Mouse (Mus musculus) forebrain, embryonic 12.5 days (tissue): ENCODE measurements around the gene Myh8. TPM values are rescaled to one million over a fixed set of nuclear protein-coding genes. Genes with fewer than 3 reads are reported as not detected.

Experiments used
- ATAC-seq: fragments of 200-750 bp; cut with Nextera tagmentation; 2 replicates; pipeline ENCODE4 v1.8.0; 2017; ENCODE audit warnings: moderate TSS enrichment; ENCODE audit not compliant: low FRiP score
- H3K27ac ChIP-seq: fragments of 300-500 bp; sonication (generic); 2 replicates; pipeline ENCODE4 v1.5.1; 2016; ENCODE audit warnings: mild to moderate bottlenecking
- H3K27me3 ChIP-seq: fragments of 300-500 bp; sonication (generic); 2 replicates; pipeline ENCODE4 v1.6.1; 2016; ENCODE audit warnings: mild to moderate bottlenecking
- H3K36me3 ChIP-seq: fragments of 300-500 bp; sonication (generic); replicated peaks from 2 replicates; pipeline ENCODE4 v1.6.1; 2016; ENCODE audit warnings: mild to moderate bottlenecking
- H3K4me1 ChIP-seq: fragments of 300-500 bp; sonication (generic); 2 replicates; pipeline ENCODE4 v1.6.1; 2016
- H3K4me2 ChIP-seq: fragments of 300-500 bp; sonication (generic); 2 replicates; pipeline ENCODE4 v1.6.1; 2016; ENCODE audit warnings: mild to moderate bottlenecking, moderate library complexity
- H3K4me3 ChIP-seq: fragments of 300-500 bp; sonication (generic); replicated peaks from 2 replicates; pipeline ENCODE4 v1.5.1; 2016; ENCODE audit warnings: mild to moderate bottlenecking
- H3K9ac ChIP-seq: fragments of 300-500 bp; sonication (generic); 2 replicates; pipeline ENCODE4 v1.6.1; 2016; ENCODE audit warnings: mild to moderate bottlenecking
- H3K9me3 ChIP-seq: fragments of 300-500 bp; sonication (generic); 2 replicates; pipeline ENCODE4 v1.6.1; 2016
- whole genome bisulfite sequencing: fragments of 180-500 bp; shearing (Covaris S2); methylation state at CpG from one replicate; pipeline ENCODE4 v1.1.7; 2016; 5-methylcytosine and 5-hydroxymethylcytosine counted together
- polyA plus RNA-seq: library from polyadenylated mRNA; unstranded; fragments of >200 nt; fragmentation: Nextera tagmentation; extraction: Ambion mirVana; gene quantifications from 2 replicates; pipeline ENCODE4 v1.2.1, GENCODE M21; 2016

Myh8 gene
- polyA plus RNA-seq: 0.09 and 0.28 TPM in 2 replicates

DNA sequence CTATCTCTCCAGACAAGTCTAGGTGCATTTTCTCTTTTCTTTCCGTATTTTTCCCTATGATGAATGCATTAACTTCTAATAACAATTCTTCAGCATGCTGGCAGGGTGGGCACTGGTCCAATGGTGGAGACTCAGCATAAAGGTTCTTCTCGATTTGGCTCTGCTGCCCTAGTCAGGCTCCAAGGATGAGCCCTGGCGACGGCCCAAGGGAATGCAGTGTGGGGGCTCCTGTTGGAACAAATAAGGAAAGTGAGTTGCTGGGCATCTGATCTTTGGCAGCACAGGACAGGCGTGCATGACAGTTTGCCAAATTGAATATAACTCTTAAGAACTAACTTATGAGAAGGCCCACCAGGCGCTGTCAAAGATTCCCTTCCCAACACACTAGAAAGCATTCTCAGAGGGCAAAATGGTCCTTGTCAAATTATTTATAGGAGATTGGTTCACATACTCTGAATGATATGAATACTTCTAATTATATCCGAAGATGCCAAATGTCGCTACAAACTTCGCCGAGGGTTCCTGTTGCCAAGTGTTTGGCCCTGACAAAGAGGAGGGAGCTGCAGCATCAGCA, at the start of gene Myh8:
TSS of gene Myh8 (plus strand) at position 524 of the 574 bp plus-strand sequence.
- no peak for ATAC-seq
- Histone ChIP-seq H3K27ac (no peak within 1 kb of the TSS), H3K27me3 (no peaks in the 10 kb centered on the region), H3K4me1 (no peaks in the 10 kb centered on the region), H3K9me3 (no peaks in the 10 kb centered on the region), H3K4me2 (no peak within 1 kb of the TSS), H3K36me3 (no peaks in the 10 kb centered on the region), H3K4me3 (no peak within 1 kb of the TSS), H3K9ac (no peak within 1 kb of the TSS)
- 87% methylated on average over 10 of the region's 10 CpGs for WGBS

DNA sequence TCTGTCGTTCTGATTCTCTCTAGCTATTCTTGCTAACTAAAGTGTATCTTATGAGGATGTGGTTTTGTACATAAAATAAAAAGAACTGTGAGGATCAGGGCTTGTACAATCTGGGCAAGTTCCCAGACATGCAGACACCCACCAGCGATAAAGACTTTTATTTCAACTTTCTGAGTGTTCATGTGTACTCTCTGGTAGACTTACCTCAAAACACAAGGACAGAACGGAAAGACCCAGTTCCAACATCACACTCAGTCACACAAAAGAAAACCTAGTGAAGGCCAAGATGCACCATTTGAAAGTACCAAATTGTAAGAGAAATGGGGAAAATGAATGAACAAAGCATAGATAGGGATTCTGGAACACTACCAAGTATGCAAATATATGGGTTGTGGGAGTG, 48.2 kb upstream of the Myh8 start:
- WGBS: 89% methylated on average over 3 of the region's 3 CpGs

DNA sequence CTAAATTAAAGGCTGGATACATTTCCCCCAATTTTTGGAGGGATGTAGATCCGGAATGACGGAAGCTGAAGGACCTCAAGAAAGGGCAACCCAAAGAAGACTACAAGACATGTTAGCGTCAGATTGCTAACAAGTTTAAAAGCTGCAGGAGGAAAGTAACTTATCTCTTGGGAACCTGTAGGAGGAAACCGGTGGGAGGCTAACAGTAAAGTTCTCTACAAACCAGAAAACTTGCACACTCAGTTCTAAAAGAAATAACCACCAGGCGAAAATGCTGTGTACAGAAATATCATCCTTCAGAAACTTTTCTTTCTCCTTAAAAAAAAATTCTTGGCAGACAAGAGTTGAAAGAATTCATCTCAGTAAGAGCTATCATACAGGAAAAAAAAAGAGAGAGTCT, 47.8 kb upstream of the Myh8 start:
- Histone ChIP-seq H3K27ac (no peak overlapping the region), H3K9me3 (no peaks in the 10 kb centered on the region), H3K27me3 (no peaks in the 10 kb centered on the region), H3K4me1 (no peaks in the 10 kb centered on the region), H3K9ac (no peak overlapping the region), H3K4me2 (no peak overlapping the region), H3K4me3 (no peak overlapping the region), H3K36me3 (no peaks in the 10 kb centered on the region)
- 92% methylated on average over 5 of the region's 5 CpGs for WGBS
- ATAC-seq: no peak

More for the DNA sequence above, 48.2 kb upstream of the Myh8 start:
- no peak for ATAC-seq
- no peak overlapping the region for H3K4me2 ChIP-seq
- H3K27ac ChIP-seq: no peak overlapping the region
- H3K27me3 ChIP-seq: no peaks in the 10 kb centered on the region
- H3K9ac ChIP-seq: no peak overlapping the region
- H3K36me3 ChIP-seq: no peaks in the 10 kb centered on the region
- H3K9me3 ChIP-seq: no peaks in the 10 kb centered on the region
- H3K4me3 ChIP-seq: no peak overlapping the region
- H3K4me1 ChIP-seq: no peaks in the 10 kb centered on the region

DNA sequence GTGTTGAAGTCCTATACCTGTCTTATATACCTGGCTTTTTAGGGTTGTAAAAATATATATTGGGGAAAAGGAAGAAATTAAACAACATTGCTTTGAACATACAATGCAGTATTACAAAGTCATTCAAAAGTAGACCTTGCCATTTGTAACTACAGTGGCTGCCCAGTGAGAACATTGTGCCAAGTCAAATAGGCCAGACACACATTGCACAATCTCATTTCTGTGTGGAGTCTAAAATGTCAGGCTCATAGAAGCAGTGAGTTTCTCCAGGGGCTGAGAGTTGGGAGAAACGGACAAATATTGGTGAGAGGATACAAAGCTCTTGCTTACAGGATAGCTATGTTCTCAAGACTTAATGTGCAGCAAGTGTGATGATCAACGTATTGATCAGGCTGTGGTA, 47.0 kb upstream of the Myh8 start:
- H3K9ac ChIP-seq: no peak overlapping the region
- H3K4me2 ChIP-seq: no peak overlapping the region
- H3K36me3 ChIP-seq: no peaks in the 10 kb centered on the region
- no peak overlapping the region for H3K27ac ChIP-seq
- no peaks in the 10 kb centered on the region for H3K4me1 ChIP-seq
- no peaks in the 10 kb centered on the region for H3K27me3 ChIP-seq
- WGBS: 83% methylated on average over 2 of the region's 2 CpGs
- no peaks in the 10 kb centered on the region for H3K9me3 ChIP-seq
- ATAC-seq: no peak
- H3K4me3 ChIP-seq: no peak overlapping the region

DNA sequence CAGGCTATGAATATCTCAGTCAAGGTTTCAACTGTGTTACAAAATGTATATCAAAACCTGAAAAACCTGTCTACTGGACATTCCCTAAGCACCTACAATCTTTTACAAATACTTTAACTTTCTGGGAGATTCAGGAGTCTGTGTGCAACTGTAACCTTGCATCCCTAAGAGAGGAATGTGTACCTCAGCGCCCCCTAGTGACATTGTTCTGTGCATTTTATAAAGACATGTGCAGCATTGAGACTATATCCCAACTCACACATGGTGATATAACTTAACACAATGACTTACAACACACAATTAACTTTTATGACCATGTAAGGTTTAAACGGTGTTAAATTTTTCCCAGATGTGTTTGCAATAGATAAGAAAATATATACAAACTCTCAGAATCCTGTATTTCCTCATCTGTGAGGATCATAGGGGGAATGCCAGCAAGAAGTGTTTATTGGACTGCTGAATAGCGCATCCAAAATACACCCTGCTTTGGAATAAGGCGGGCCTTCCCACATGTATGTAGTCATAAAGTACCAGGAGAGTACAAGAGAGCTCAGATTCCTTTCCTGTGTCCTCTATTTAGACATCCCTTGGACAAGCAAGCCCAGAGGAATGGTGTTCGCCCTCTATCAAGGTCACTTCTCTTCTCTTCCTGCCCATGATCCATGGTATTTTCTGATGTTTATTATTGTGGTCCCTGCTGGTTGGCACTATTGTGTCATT, 41.1 kb upstream of the Myh8 start:
- 72% methylated on average over 5 of the region's 5 CpGs for WGBS
- Histone ChIP-seq H3K9me3 (no peaks in the 10 kb centered on the region), H3K36me3 (no peaks in the 10 kb centered on the region), H3K4me3 (no peak overlapping the region), H3K27me3 (no peaks in the 10 kb centered on the region), H3K4me2 (no peak overlapping the region), H3K4me1 (no peaks in the 10 kb centered on the region), H3K27ac (no peak overlapping the region), H3K9ac (no peak overlapping the region)
- ATAC-seq: no peak

DNA sequence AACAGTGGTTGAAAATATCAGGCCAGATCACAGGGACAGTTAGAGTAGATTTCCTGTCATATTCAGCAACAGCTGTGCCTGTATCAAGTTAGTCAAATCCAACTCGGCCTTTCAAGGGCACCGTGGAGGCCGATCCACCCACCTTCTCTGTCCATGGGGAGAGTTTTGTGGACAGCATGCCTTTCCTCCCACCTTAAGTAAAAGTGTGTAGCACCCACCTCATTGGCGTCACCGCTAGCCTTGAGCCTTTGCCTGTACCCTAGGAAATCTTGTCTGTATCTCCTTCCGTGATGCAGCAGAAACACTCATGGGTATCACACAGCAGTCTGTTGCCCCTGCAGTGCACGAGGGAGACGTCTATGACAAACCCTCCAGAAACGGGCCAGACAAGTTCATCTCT, 40.1 kb upstream of the Myh8 start:
- no peaks in the 10 kb centered on the region for H3K4me1 ChIP-seq
- H3K9ac ChIP-seq: no peak overlapping the region
- no peak overlapping the region for H3K4me2 ChIP-seq
- no peak for ATAC-seq
- no peaks in the 10 kb centered on the region for H3K9me3 ChIP-seq
- no peak overlapping the region for H3K27ac ChIP-seq
- WGBS: 88% methylated on average over 9 of the region's 9 CpGs
- H3K27me3 ChIP-seq: no peaks in the 10 kb centered on the region
- H3K4me3 ChIP-seq: no peak overlapping the region
- H3K36me3 ChIP-seq: no peaks in the 10 kb centered on the region

DNA sequence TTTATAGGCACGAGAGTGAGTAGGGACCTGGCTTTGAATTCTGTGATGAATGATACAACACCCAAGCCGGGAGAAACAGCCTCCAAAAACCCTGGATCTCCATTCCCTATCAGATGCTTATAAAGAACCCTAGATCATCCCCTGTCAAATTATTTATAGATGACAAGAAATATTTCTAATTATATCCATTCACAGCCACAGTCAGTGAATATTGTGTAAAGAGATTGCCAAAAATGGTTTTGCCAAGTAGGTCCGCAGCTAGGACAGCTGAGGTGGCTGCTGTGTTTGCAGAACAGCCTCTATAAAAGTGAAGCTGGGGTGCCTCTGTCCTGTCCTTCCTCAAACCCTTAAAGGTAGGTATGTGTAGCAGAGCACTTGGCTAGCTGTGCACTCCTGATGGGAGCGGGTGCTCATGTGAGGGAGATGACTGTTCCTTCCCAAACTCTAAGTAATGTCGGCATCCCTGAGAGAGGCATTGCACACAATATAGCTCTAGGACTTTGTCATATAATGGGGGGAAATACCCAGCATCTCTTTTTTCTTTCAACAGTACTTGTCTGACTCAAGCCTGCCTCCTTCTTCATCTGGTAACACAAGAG, 39.3 kb upstream of the Myh8 start, which contains the start of gene Myh4:
TSS of gene Myh4 (plus strand) at position 549 of the 599 bp plus-strand sequence.
- Histone ChIP-seq H3K9ac (no peak within 1 kb of the TSS), H3K27me3 (no peaks in the 10 kb centered on the region), H3K4me2 (no peak within 1 kb of the TSS), H3K9me3 (no peaks in the 10 kb centered on the region), H3K4me3 (no peak within 1 kb of the TSS), H3K36me3 (no peaks in the 10 kb centered on the region), H3K4me1 (no peaks in the 10 kb centered on the region), H3K27ac (no peak within 1 kb of the TSS)
- 77% methylated on average over 5 of the region's 5 CpGs for WGBS
- no peak for ATAC-seq

DNA sequence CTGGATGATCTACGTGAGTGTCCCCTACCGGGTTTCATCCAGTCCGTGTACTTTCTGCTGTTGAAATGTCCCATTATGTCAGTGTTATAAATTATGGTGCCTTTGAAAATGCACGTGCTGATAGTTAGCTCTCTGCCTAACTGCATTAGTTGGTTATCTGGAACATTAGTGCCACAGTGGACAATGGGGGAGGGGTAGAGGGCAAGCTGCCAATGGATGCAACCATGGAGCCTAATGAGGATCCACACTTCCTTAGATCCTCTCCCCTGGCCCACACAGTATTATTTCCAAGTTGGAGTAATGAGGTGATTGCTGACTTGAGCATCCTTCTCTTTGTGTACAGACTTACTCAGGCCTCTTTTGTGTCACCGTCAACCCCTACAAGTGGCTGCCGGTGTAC, 35.9 kb upstream of the Myh8 start:
- H3K36me3 ChIP-seq: no peaks in the 10 kb centered on the region
- 84% methylated on average over 6 of the region's 6 CpGs for WGBS
- no peak overlapping the region for H3K4me2 ChIP-seq
- ATAC-seq: no peak
- no peak overlapping the region for H3K4me3 ChIP-seq
- no peaks in the 10 kb centered on the region for H3K4me1 ChIP-seq
- H3K9me3 ChIP-seq: no peaks in the 10 kb centered on the region
- H3K27ac ChIP-seq: no peak overlapping the region
- no peaks in the 10 kb centered on the region for H3K27me3 ChIP-seq
- no peak overlapping the region for H3K9ac ChIP-seq

DNA sequence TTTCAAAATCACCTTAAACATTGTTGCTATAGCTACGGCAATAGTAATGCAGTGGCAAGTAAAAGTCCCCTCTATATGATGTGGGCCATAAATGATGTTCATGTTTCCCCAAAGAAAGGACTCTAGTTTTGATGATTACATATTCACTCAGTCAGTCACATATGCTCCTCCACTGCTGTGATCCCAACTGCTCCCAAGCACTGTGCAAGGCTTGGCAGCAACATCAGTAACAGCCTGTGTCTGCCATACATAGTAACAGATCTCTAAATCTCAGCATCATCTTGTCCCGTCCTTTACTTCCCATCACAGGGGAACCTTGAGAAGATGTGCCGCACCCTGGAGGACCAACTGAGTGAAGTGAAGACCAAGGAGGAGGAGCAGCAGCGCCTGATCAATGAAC, 23.2 kb upstream of the Myh8 start:
- Histone ChIP-seq H3K27ac (no peak overlapping the region), H3K36me3 (no peaks in the 10 kb centered on the region), H3K4me1 (no peaks in the 10 kb centered on the region), H3K9me3 (no peaks in the 10 kb centered on the region), H3K9ac (no peak overlapping the region), H3K4me3 (no peak overlapping the region), H3K27me3 (no peaks in the 10 kb centered on the region), H3K4me2 (no peak overlapping the region)
- WGBS: 90% methylated on average over 4 of the region's 4 CpGs
- no peak for ATAC-seq

DNA sequence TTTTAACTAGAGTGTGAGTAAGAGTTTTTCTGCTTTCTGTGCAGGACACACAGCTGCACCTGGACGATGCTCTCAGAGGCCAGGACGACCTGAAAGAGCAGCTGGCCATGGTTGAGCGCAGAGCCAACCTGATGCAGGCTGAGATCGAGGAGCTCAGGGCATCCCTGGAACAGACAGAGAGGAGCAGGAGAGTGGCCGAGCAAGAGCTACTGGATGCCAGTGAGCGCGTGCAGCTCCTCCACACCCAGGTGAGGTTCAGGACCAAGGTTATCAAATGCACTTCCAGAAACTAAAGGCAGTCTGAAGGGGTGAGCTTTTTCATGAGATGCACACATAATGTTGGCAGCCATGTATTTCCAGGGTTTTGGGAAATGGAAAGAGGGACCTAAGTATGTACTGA, 19.9 kb upstream of the Myh8 start:
- 86% methylated on average over 7 of the region's 7 CpGs for WGBS
- Histone ChIP-seq H3K27me3 (no peaks in the 10 kb centered on the region), H3K4me2 (no peak overlapping the region), H3K36me3 (no peaks in the 10 kb centered on the region), H3K9me3 (no peaks in the 10 kb centered on the region), H3K4me1 (no peaks in the 10 kb centered on the region), H3K9ac (no peak overlapping the region), H3K4me3 (no peak overlapping the region), H3K27ac (no peak overlapping the region)
- ATAC-seq: no peak

DNA sequence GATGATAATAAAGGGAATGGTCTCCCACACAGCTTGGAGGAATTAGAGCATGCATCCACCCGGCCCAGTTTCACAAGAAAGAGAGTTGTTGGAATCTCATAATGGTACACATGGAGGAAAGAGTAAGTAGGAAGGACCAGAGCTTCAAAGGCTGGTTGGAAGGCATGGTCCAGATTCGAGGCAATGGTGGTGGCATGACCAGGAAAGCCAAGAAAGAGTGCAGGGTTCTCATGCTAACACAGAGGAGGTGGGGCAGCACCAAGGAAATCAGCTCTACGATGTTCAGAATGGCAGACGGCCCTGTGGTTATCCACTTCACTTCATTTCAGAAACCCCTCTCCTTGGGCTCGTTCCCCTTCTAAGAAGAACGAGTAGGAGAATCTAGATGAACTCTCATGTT, 16.0 kb upstream of the Myh8 start:
- WGBS: 85% methylated on average over 6 of the region's 6 CpGs
- no peaks in the 10 kb centered on the region for H3K4me1 ChIP-seq

DNA sequence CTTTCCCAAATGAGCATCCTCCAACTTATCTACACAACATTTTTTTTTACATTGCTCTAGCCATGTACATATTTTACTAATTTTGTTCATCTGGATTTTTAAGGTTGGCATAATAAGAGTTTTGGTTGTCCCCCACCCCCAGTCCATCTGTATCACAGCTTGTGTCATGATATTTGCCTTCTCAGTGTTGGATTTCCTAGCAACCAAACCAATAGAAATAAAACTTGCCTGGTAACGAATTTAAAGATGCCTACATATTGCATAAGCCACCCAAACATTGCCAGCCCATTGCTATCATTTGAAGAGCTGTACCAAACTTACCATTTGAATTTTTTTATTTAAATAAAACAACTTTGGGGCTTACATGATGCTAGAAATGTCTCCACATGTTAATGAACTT, 16.5 kb downstream of the Myh8 start:
- H3K9ac ChIP-seq: no peak overlapping the region
- H3K9me3 ChIP-seq: no peaks in the 10 kb centered on the region
- H3K4me3 ChIP-seq: no peak overlapping the region
- WGBS: 86% methylated on average over 1 of the region's 1 CpGs
- no peak overlapping the region for H3K27ac ChIP-seq
- no peak for ATAC-seq
- H3K4me2 ChIP-seq: no peak overlapping the region
- H3K27me3 ChIP-seq: no peaks in the 10 kb centered on the region
- H3K36me3 ChIP-seq: no peaks in the 10 kb centered on the region
- no peaks in the 10 kb centered on the region for H3K4me1 ChIP-seq

More for the DNA sequence above, 16.0 kb upstream of the Myh8 start:
- Histone ChIP-seq H3K27me3 (no peaks in the 10 kb centered on the region), H3K9me3 (no peaks in the 10 kb centered on the region), H3K4me2 (no peak overlapping the region), H3K4me3 (no peak overlapping the region), H3K27ac (no peak overlapping the region), H3K36me3 (no peaks in the 10 kb centered on the region), H3K9ac (no peak overlapping the region)
- ATAC-seq: no peak
